Mouse (Mus musculus): Measurements from ENCODE around the gene Ifna11.
"Not testable (repeated sequence)": the region's sequence is repeated elsewhere in the genome, so short reads cannot be mapped to it uniquely, and the experiment has no call there.

The Ifna11 gene

GRCm38 (mm10) chr4:88827116-88827515 is 7.4 kb downstream of the Ifna11 start, which contains the start of gene Ifna6:
Gene Ifna6 (plus strand): TSS chr4:88827416.
- not testable (repeated sequence) for TF ChIP-seq GATA4 (IDR thresholded peaks at IDR 0.05; ENCODE audit: insufficient replicate concordance, low read length)

GRCm38 (mm10) chr4:88830523-88830922 is 10.8 kb downstream of the Ifna11 start:
- TF ChIP-seq GATA4 (IDR thresholded peaks at IDR 0.05; ENCODE audit: insufficient replicate concordance, low read length): no peak

GRCm38 (mm10) chr4:88835225-88835624 is 15.5 kb downstream of the Ifna11 start, which contains the start of gene Ifna5:
Gene Ifna5 (plus strand): TSS chr4:88835525.
- TF ChIP-seq GATA4 (IDR thresholded peaks at IDR 0.05; ENCODE audit: insufficient replicate concordance, low read length): not testable (repeated sequence)

DNA sequence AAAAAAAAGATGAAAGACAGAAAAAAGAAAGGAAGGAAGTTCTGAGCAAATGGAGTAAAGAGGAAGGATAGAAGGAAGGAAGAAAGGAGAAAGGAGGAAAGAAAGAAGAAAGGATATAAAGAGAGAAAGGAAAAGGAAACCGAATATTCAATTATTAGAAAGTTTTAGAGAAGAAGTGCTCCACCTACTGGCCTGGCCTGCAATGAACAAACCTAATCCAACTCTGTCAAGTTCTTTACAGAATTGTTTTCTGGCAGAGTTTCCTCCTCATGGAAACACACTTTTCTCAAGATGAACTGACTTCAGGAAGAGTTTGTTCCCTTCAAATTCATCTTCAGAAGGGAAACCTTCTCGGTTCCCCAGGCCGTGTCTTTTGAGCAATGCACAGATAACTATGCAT is 19.1 kb downstream of the Ifna11 start:
- TF ChIP-seq GATA4 (IDR thresholded peaks at IDR 0.05; ENCODE audit: insufficient replicate concordance, low read length): no peak

DNA sequence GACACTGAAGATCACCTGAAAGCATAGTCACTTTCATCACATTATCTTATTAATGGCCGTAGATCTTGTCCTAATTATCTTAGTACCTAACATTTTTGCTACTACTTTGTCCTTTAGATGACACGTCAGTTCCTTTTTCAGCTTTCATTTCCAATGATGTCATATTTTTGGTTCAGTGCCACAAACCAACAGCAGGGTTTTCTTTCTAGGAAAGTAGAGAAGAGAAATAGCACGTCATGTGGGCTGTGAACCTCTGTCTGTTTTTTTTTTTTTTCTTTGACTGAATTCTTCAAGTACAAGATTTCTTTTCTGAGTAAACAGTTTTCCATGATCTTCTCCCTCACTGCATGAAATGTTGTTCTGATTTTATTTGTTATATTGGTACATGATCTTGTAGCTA is 20.3 kb downstream of the Ifna11 start:
- no peak for TF ChIP-seq GATA4 (IDR thresholded peaks at IDR 0.05; ENCODE audit: insufficient replicate concordance, low read length)

DNA sequence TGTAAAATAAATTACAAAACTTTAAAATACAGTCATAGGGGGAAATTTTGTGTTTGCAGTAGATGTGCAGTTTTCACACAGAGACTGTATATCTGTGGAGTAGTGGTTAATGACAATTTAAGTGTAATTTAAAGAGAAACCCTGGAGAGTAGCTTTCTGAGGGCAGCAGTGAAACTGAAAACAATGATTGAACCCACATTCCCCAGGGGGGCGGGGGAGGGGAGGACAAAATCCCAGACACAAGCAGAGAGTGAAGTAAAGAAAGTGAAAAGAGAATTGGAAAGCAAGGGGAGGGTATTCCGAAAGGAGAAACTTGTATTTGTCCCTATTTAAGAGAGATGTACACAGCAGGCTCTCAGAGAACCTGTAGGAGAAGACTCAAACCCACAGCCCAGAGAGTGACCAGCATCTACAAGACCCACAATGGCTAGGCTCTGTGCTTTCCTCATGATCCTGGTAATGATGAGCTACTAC is 21.7 kb downstream of the Ifna11 start, which contains the start of gene Ifna4:
Ifna4 (plus strand) TSS at position 424 of the 474 bp plus-strand sequence.
- no peak for TF ChIP-seq GATA4 (IDR thresholded peaks at IDR 0.05; ENCODE audit: insufficient replicate concordance, low read length)

DNA sequence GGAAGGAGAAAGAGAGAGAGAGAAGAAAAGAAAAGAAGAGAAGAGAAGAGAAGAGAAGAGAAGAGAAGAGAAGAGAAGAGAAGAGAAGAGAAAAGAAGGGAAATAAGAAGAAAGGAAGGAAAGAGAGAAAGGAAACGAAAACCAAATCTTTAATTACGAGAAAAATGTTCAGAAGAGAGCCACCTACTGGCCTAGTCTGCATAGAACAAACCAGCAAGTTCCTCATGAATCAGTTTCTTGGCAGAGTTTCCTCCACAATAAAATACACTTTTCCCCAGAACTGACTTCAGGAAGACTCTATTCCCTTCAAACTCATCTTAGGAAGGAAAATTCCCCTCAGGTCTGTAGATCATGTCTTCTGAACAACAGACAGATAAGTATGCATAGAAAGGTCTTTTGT is 25.6 kb downstream of the Ifna11 start:
- no peak for TF ChIP-seq GATA4 (IDR thresholded peaks at IDR 0.05; ENCODE audit: insufficient replicate concordance, low read length)

DNA sequence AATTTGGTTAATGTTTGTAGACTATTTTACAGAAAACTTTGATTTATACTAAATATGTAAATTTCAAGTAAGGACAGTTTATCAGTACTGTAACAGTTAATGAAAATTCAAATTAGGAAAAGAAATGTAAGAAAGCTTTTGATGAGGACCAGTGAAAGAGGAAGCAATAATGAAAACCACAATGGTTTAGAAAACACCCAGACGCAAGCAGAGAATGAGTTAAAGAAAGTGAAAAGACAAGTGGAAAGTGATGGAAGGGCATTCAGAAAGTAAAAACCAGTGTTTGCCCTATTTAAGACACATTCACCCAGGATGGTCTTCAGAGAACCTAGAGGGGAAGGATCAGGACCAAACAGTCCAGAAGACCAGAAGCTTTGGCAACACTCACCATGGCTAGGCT is 29.9 kb downstream of the Ifna11 start, which contains the start of gene Ifna1:
Ifna1 (plus strand) TSS at position 390 of the 400 bp plus-strand sequence.
- TF ChIP-seq GATA4 (IDR thresholded peaks at IDR 0.05; ENCODE audit: insufficient replicate concordance, low read length): no peak

GRCm38 (mm10) chr4:88851026-88851763 is 31.4 kb downstream of the Ifna11 start:
- TF ChIP-seq GATA4 (IDR thresholded peaks at IDR 0.05; ENCODE audit: insufficient replicate concordance, low read length): no peak

GRCm38 (mm10) chr4:88859214-88859613 is 39.5 kb downstream of the Ifna11 start:
- TF ChIP-seq GATA4 (IDR thresholded peaks at IDR 0.05; ENCODE audit: insufficient replicate concordance, low read length): no peak

- TF ChIP-seq GATA4 (IDR thresholded peaks at IDR 0.05; ENCODE audit: insufficient replicate concordance, low read length): no peak
These were observed 43.5 kb downstream of the Ifna11 start for GRCm38 (mm10) chr4:88863309-88863708.

DNA sequence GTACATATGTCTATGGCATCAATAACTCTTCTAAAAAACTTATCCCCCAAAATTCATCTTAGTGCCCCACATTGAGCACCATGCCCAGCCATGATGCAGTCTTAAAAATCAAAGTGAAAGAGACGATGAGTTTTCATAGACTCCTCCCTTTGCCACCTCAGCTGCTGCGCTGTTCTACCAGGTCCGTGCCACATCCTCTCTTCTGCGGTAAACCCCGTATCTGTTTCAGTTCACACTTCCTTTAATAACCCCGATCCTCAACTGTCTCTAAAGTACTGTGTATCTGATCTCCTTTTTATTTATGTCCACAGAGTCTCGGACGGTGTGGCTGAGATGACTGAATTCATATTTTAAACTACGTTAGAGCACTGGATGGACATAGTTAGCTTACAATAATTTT is 44.8 kb downstream of the Ifna11 start:
- TF ChIP-seq GATA4 (IDR thresholded peaks at IDR 0.05; ENCODE audit: insufficient replicate concordance, low read length): no peak

DNA sequence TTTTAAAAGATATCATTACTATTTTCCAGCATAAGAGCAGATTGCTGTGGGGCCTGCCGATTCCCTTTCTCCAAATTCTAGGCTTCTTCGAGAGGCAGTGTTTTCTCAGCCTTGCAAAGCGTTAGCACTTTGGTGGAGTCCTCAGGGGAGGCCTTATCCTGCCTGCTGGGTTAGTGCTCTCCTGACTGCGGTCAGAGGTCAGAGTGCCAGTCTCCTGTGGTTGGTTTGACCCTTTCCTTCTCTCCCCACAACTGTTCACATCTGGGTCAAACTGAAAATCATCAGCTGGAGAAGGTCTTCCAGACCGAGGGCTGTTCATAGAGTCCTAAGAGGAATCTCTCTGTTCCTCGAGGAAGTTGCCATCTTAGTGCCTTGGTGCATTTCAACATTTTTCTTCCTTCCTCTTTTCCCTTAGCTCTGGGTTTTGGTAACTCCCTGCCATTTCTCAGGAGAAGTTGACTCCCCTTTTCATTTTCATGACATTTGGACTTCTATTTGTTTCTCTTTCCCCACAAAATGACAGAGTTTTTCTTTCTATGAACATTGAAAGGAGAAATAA is 45.3 kb downstream of the Ifna11 start:
- TF ChIP-seq GATA4 (IDR thresholded peaks at IDR 0.05; ENCODE audit: insufficient replicate concordance, low read length): no peak

DNA sequence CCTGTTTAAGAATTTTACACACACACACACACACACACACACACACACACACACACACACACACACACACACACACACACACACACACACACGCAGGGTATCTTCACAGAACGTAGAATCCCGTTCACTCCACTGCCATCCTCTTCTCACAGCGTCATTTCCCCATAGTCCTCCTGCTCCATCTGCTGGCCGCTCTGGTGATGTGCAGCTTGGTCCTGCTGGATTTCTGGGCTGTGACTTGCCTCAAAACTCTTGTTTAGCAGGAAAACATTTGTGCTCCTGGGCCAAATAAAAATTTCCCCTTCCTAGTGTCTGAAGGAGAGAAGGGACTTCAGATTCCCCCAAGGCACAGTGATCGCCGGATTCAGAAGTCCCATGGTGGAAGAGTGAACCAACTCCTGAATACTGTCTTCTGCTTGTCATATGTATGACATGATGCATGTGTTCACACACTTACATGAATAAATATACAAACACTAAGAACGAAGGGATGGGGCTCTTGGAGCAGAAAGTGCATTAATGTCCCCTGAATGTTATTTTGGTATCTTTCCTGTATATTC is 47.7 kb downstream of the Ifna11 start:
- no peak for TF ChIP-seq GATA4 (IDR thresholded peaks at IDR 0.05; ENCODE audit: insufficient replicate concordance, low read length)

GRCm38 (mm10) chr4:88867926-88868911 is 48.5 kb downstream of the Ifna11 start:
- no peak for TF ChIP-seq GATA4 (IDR thresholded peaks at IDR 0.05; ENCODE audit: insufficient replicate concordance, low read length)

Data from liver, adult (tissue).